Mouse (Mus musculus) CH12.LX (cell line): ENCODE measurements around the gene Zfp444. TPM values are rescaled to one million over a fixed set of nuclear protein-coding genes. Genes with fewer than 3 reads are reported as not detected.

Experiments
- DNase-seq: peaks from one replicate; pipeline ENCODE4 v3.0.0-alpha.2; 2013; ENCODE audit errors: extremely low read depth
- H3K27ac ChIP-seq: 2 replicates; pipeline ENCODE4 v1.5.1; 2012; ENCODE audit warnings: low read depth, mild to moderate bottlenecking, control low read depth, moderate library complexity; ENCODE audit not compliant: insufficient read depth
- H3K27me3 ChIP-seq: replicated peaks from 2 replicates; pipeline ENCODE3; 2012; ENCODE audit warnings: inconsistent platforms
- H3K36me3 ChIP-seq, 2 experiments: replicated peaks in 1 of 2; 2 replicates each; pipeline versions ENCODE3 to v1.6.1; 2012; ENCODE audit warnings: inconsistent platforms in 1 of 2, low read length in 1 of 2, mild to moderate bottlenecking in 1 of 2, mixed read lengths in 1 of 2, moderate library complexity in 1 of 2; ENCODE audit not compliant: control insufficient read depth in 1 of 2, insufficient read depth in 1 of 2
- H3K4me1 ChIP-seq, 2 experiments: 2 replicates each; pipeline ENCODE4 v1.6.1; 2012; ENCODE audit warnings: inconsistent platforms in 1 of 2, moderate library complexity in 1 of 2; ENCODE audit not compliant: insufficient read depth in 2 of 2, control insufficient read depth in 1 of 2
- H3K4me2 ChIP-seq: 2 replicates; pipeline ENCODE4 v1.6.1; 2012; ENCODE audit warnings: low read depth, mild to moderate bottlenecking, control low read depth; ENCODE audit not compliant: poor library complexity, insufficient read depth, severe bottlenecking
- H3K4me3 ChIP-seq, 3 experiments: fragments of 150-350 bp in 1 of 3; sonication (generic) in 1 of 3; replicated peaks in 1 of 3; 2 replicates each; pipeline versions ENCODE3 to v1.5.1; 2011 to 2012; ENCODE audit warnings: low read depth in 2 of 3, low read length in 2 of 3, mild to moderate bottlenecking in 2 of 3, moderate library complexity in 2 of 3, control low read depth in 1 of 3, improper control_type of control experiment in 1 of 3, inconsistent platforms in 1 of 3, mixed read lengths in 1 of 3; ENCODE audit not compliant: poor library complexity in 1 of 3
- H3K79me2 ChIP-seq: replicated peaks from 2 replicates; pipeline ENCODE4 v1.6.1; 2012; ENCODE audit warnings: mild to moderate bottlenecking, moderate library complexity; ENCODE audit not compliant: control insufficient read depth, poor library complexity, insufficient read depth, severe bottlenecking; ENCODE audit errors: extremely low read depth
- H3K9ac ChIP-seq: 2 replicates; pipeline ENCODE4 v1.6.1; 2012; ENCODE audit warnings: low read depth, mild to moderate bottlenecking, control low read depth, moderate library complexity; ENCODE audit not compliant: insufficient read depth
- H3K9me3 ChIP-seq: replicated peaks from 2 replicates; pipeline ENCODE3; 2012; ENCODE audit warnings: low read length, inconsistent platforms, mixed read lengths
- CHD1 ChIP-seq: IDR thresholded peaks from 2 replicates; pipeline ENCODE4 v1.6.1; 2012; ENCODE audit warnings: low read depth, low read length, improper control_type of control experiment, inconsistent platforms
- E2F4 ChIP-seq: IDR thresholded peaks from 2 replicates; pipeline ENCODE4 v1.6.1; 2011; ENCODE audit warnings: low read depth, low read length, improper control_type of control experiment; ENCODE audit not compliant: insufficient replicate concordance
- ELF1 ChIP-seq: IDR thresholded peaks from 2 replicates; pipeline ENCODE4 v1.6.1; 2014; ENCODE audit warnings: low read depth, mild to moderate bottlenecking, inconsistent platforms, low read length, improper control_type of control experiment
- EP300 ChIP-seq: IDR thresholded peaks from 2 replicates; pipeline ENCODE4 v1.6.1; 2011; ENCODE audit warnings: low read length, improper control_type of control experiment
- ETS1 ChIP-seq: conservative IDR thresholded peaks from 2 replicates; pipeline ENCODE4 v1.6.1; 2012; ENCODE audit warnings: low read depth, mild to moderate bottlenecking, inconsistent platforms, low read length, improper control_type of control experiment, moderate library complexity
- JUN ChIP-seq: IDR thresholded peaks from 2 replicates; pipeline ENCODE4 v1.6.1; 2011; ENCODE audit warnings: low read depth, mild to moderate bottlenecking, low read length, improper control_type of control experiment, moderate library complexity; ENCODE audit not compliant: insufficient read depth
- JUND ChIP-seq: conservative IDR thresholded peaks from 2 replicates; pipeline ENCODE4 v1.6.1; 2011; ENCODE audit warnings: low read depth, low read length, improper control_type of control experiment
- KAT2A ChIP-seq: IDR thresholded peaks from 2 replicates; pipeline ENCODE4 v1.6.1; 2012; ENCODE audit warnings: low read length, improper control_type of control experiment, inconsistent platforms; ENCODE audit not compliant: insufficient replicate concordance
- MAFK ChIP-seq: IDR thresholded peaks from 2 replicates; pipeline ENCODE4 v1.6.1; 2011; ENCODE audit warnings: low read length, improper control_type of control experiment; ENCODE audit not compliant: insufficient replicate concordance
- MAX ChIP-seq: IDR thresholded peaks from 2 replicates; pipeline ENCODE4 v1.6.1; 2011; ENCODE audit warnings: low read length, improper control_type of control experiment
- MXI1 ChIP-seq: IDR thresholded peaks from 2 replicates; pipeline ENCODE4 v1.6.1; 2011; ENCODE audit warnings: mild to moderate bottlenecking, low read depth, low read length, improper control_type of control experiment
- NELFE ChIP-seq: IDR thresholded peaks from 2 replicates; pipeline ENCODE4 v1.6.1; 2011; ENCODE audit warnings: low read depth, low read length, improper control_type of control experiment
- NRF1 ChIP-seq: IDR thresholded peaks from 2 replicates; pipeline ENCODE4 v1.6.1; 2014; ENCODE audit warnings: low read depth, mild to moderate bottlenecking, inconsistent platforms, low read length, improper control_type of control experiment, moderate library complexity
- POLR2AphosphoS2 ChIP-seq: IDR thresholded peaks from 2 replicates; pipeline ENCODE4 v1.6.1; 2011; ENCODE audit warnings: low read depth, low read length, improper control_type of control experiment
- RCOR1 ChIP-seq: conservative IDR thresholded peaks from 2 replicates; pipeline ENCODE4 v1.6.1; 2012; ENCODE audit warnings: low read depth, mild to moderate bottlenecking, inconsistent platforms, low read length, improper control_type of control experiment
- SIN3A ChIP-seq: IDR thresholded peaks from 2 replicates; pipeline ENCODE4 v1.6.1; 2012; ENCODE audit warnings: low read length, improper control_type of control experiment, inconsistent platforms
- SMC3 ChIP-seq: IDR thresholded peaks from 2 replicates; pipeline ENCODE4 v1.6.1; 2011; ENCODE audit warnings: low read depth, low read length, improper control_type of control experiment
- UBTF ChIP-seq: IDR thresholded peaks from 2 replicates; pipeline ENCODE4 v1.6.1; 2012; ENCODE audit warnings: low read depth, mild to moderate bottlenecking, inconsistent platforms, low read length, improper control_type of control experiment, moderate library complexity
- USF2 ChIP-seq: conservative IDR thresholded peaks from 2 replicates; pipeline ENCODE4 v1.6.1; 2011; ENCODE audit warnings: low read depth, low read length, improper control_type of control experiment
- ZNF384 ChIP-seq: IDR thresholded peaks from 2 replicates; pipeline ENCODE4 v1.6.1; 2012; ENCODE audit warnings: low read depth, low read length, improper control_type of control experiment, inconsistent platforms
- dilution Hi-C: fragments of 300-500 bp; cut with MboI; formaldehyde crosslinking; loops from 2 replicates; pipeline ENCODE4 v1.14.3; 2020; ENCODE audit warnings: low sequenced_read_pairs; ENCODE audit not compliant: extremely low pct_unique_long_range_greater_than_20kb, extremely low pct_ligation_motif_present
- in situ Hi-C: fragments of 300-500 bp; cut with MboI; formaldehyde crosslinking; loops from 3 replicates; pipeline ENCODE4 v1.14.3; 2019; ENCODE audit warnings: low sequenced_read_pairs, low pct_ligation_motif_present, low pct_unique_long_range_greater_than_20kb, mixed read lengths
- polyA plus RNA-seq: library from polyadenylated mRNA; unstranded; fragments of >175 nt; gene quantifications from 2 replicates; pipeline ENCODE4 v1.2.1, GENCODE M21; 2012; ENCODE audit warnings: low read depth; ENCODE audit not compliant: insufficient read length
- total RNA-seq, 2 experiments: library from RNA; depleted of rRNA; stranded (reverse); fragments of 300-350 nt in 1 of 2; fragments of >200 nt in 1 of 2; gene quantifications; 2 replicates each; pipeline ENCODE4 v1.2.3; 2012 to 2014

Zfp444 gene
- total and polyA plus RNA-seq, 3 experiments: 16.0 to 23.3 (median 18.1) TPM

DNA sequence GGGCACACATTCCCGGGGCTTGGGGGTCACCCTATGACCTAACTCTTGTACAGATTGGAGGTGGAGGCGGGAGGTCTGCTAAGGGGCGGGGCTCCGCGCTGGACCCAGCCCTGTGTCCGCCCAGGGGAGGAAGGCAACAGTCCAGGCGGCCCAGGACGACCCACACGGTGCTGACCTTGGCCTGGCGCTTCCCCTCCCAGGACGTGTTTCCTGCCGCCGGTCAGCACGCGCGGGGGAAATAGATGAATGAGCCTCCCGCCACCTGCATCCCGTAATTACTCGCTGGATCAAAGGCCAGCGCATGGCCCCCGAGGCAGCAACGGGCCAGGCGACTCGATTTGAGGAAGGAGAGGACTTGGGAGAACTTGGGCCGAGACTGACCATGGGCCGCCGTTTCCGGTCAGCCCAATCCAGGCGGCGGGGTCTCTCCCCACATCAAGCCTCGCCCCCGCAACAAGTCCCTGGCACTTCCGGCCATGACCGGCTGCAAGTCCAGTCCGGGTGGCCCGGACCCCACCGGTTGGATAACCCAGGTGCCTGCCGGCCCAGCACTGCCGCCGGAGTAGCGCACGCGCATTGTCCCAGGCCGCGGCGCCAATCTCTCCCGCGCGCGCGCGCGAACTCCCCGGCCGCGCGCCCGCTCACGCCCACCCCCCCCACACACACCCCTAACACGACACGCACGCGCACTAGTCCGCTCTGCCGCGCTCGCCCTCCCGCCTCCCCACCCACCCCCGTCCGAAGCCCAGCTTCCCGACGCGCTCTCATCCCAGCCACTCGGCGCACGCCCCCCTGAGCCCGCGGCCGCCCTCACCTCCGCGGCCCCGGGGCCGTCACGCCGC lies 16.8 kb upstream of the Zfp444 start:
- Histone ChIP-seq H3K27me3 (no peaks in the 10 kb centered on the region), H3K4me2 (peak overlapping the region; percentile 74), H3K36me3 (peaks cover 0 to 12% of the 10 kb centered on the region in 2 experiments), H3K9ac (peak overlapping the region; percentile 81), H3K79me2 (peaks cover 47% of the 10 kb centered on the region), H3K9me3 (no peaks in the 10 kb centered on the region), H3K27ac (peak overlapping the region; percentile 67), H3K4me3 (peak overlapping the region; percentile 70 to 94 (median 91))
- peak; percentile 73 for DNase-seq
- in situ Hi-C loops: no loop called here
- TF ChIP-seq JUN (no peak), SMC3 (no peak), KAT2A (no peak), NRF1 (peak; percentile 83), UBTF (no peak), SIN3A (peak; percentile 41; the same call in 1 of the 2 replicates), EP300 (no peak), MAFK (no peak), MXI1 (peak; percentile 14; the same call in 1 of the 2 replicates), CHD1 (0 out of 2 replicates have a peak, but pooled peaks have one; percentile 33), ETS1 (no peak), RCOR1 (no peak), ZNF384 (no peak), JUND (no peak), ELF1 (no peak), NELFE (no peak; the same call in none of the 2 replicates), MAX (peak; percentile 36; the same call in 1 of the 2 replicates), USF2 (no peak), POLR2AphosphoS2 (no peak), E2F4 (no peak)
- TF ChIP-seq, all 38 proteins: peak for 5
- dilution Hi-C loops: no loop called here
- peaks cover 18 to 58% of the 10 kb centered on the region in 2 experiments for H3K4me1 ChIP-seq
